Mouse (Mus musculus) c-Kit-negative CD71-positive TER-119-positive erythroid progenitor cells, embryonic 14.5 days (primary cell): ENCODE data around the gene Tspan1.

Source experiments
- DNase-seq: peaks from one replicate; pipeline ENCODE4 v3.0.0-alpha.2; 2013; ENCODE audit warnings: low read depth, low spot score

Gene Tspan1

GRCm38 (mm10) chr4:116127956-116128355 lies 39.4 kb downstream of the Tspan1 start:
- DNase-seq = no peak

- DNase-seq = no peak
These were observed 41.5 kb downstream of the Tspan1 start for GRCm38 (mm10) chr4:116125803-116126386.

GRCm38 (mm10) chr4:116123602-116124519 lies 43.5 kb downstream of the Tspan1 start, which contains the start of the genes Rad54l and Pomgnt1:
Gene Rad54l, minus strand, starts transcription at chr4:116123690.
Gene Pomgnt1, plus strand, starts transcription at chr4:116123840.
- peak; percentile 77 for DNase-seq

GRCm38 (mm10) chr4:116122762-116123161 lies 44.6 kb downstream of the Tspan1 start:
- DNase-seq = no peak
